Mouse (Mus musculus) ES-CJ7 (cell line): ENCODE data around the gene Cacna2d1.

Source experiments
- DNase-seq: peaks from one replicate; pipeline ENCODE4 v3.0.0; 2011; ENCODE audit warnings: low read depth, low spot score

Gene Cacna2d1

DNA sequence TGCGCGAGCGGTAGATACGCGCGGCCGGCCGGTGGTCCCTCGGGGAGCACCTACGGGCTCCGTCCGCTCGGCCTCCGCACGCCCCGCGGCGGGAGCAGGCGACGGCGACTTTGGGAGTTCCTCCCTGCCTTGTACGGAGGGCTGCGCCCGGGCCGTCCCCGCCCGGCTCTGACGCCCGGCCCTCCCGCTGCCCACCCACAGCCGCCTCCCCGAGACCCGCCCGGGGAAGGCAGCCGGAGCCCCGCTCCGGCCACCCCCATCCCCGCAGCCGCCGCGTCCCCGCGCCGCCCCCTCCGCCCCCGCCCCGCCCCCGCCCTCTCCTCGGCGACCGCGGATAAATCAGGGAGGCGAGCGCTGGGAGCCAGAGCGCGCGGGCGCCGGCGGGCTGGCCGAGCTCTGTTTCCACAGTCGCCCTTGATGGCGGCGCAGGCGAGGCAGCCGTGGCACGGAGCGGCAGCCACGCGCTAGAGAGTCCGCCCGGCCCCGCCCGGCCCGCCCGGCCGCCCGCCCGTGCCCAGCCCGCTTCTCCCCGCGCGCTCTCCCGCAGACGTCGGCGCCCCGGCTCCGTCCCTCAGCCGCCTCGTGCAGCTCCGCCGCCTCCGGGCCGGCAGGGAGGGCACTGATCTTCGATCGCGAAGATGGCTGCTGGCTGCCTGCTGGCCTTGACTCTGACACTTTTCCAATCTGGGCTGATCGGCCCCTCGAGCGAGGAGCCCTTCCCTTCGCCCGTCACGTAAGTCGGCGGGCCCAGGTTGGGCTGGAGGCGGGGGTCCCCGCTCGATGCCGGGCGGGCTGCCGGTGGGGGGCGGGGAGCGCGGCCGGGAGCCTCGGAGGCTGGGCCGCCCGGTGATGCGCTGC, at the start of gene Cacna2d1:
TSS of gene Cacna2d1 (plus strand) at position 316 of the 858 bp plus-strand sequence.
- peak; percentile 38 for DNase-seq

DNA sequence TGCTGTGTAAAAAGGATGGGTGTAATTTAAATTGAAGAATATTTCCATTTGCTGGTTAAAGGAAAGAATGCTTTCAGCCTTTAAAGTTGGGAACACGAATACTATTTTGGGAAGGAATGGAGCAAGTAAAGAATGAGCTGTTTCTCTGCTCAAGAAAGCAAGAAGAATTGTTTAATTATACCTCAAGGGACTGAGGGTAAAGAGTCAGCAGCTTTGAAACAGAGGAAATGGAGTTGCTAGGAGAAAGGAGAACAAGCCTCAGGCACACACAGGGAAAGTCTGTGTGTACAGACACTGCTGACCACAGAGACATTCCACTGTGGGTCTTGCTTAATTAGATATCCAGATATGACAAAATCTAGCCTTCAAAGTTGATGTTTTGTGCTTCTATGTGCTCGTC, 39.4 kb upstream of the Cacna2d1 start:
- DNase-seq = no peak

DNA sequence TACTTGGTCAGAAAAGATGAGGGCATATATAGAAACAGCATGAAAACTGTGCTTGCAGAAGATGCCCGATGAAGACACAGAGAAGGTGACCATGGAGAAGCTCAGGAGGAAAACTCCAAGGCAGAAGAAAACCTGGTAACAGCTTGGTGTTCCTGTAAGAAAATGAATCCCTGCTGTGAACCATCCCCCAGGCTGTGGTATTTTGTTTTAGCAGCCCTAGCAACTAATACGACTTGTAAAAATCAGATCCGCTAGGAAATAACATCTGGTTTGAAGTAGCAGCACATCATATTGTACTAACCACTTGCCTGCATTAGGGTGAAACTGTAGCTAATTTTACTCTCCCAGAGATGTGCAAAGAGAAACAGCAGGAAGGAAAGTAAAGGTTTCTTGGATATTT, 37.8 kb upstream of the Cacna2d1 start:
- DNase-seq = no peak

DNA sequence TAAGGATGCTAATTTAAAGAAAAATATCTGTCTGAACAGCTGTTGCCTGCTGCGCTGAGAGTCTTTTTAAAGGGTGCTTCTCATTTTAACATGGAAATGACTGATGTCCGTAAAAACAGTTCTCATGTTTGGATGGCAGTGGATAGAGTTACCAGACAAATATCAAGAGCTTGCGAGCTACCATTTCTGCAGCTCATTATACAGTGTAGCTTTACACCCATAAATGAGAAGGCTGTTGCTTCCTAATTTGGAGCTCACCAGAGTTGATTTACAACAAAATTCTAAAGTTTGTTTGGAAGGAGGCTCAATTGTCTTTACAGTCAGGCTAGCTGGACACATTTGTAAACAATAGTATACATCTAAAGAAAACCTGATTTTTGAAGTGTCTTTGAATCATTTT, 28.0 kb upstream of the Cacna2d1 start:
- DNase-seq = no peak

DNA sequence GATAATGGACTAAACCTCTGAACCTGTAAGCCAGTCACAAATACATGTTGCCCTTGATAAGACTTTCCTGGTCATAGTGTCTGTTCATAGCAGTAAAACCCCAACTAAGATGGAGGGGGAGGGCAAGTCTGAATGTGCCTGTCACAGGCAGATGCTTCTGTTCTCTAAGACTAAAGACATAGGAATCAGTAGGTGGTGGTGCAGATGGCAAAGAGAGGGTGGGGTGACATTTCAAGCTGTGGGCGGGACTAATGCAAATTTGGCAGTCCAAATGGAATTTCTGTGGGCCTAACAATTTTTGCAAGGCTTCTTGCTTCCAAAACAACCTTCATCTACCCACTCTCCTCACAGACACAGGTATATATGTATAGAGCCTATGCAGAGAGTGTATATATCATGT, 19.6 kb upstream of the Cacna2d1 start:
- no peak for DNase-seq

DNA sequence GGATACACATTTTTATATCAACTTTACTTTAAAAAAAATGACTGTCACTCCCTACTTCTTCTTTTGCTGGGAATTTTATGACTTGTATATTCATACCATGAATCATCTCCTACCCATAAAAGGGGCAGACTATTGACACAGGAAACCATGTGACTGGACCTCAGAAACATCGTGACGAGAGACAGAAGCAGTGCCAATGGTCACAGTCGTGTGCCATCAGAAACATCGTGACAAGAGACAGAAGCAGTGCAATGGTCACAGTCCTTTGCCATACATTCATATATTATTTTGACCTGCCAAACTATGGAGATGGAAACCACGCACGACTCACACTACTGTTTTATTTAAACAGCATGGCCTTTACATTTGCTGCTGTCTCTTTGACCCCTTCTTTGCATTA, 6.0 kb upstream of the Cacna2d1 start:
- no peak for DNase-seq

DNA sequence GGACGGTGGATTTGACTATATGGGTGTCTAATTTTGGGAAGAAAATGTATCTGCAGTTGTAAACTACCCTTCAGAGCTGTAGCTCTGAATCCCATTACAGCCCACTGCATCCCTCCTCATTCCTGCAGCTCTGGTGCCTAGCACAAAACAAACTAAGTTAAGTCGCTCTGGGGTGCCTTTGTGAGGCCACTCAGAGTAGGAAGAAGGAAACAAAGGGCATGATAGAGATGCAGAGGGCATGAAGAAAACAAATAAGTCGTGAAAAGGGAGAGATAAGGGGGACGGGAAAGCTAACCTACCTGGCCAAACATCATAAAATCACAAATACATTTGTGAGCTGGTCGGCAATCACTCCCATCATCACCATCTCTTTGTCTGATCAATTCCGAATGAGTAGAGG, 1.5 kb upstream of the Cacna2d1 start:
- peak; percentile 9 for DNase-seq

DNA sequence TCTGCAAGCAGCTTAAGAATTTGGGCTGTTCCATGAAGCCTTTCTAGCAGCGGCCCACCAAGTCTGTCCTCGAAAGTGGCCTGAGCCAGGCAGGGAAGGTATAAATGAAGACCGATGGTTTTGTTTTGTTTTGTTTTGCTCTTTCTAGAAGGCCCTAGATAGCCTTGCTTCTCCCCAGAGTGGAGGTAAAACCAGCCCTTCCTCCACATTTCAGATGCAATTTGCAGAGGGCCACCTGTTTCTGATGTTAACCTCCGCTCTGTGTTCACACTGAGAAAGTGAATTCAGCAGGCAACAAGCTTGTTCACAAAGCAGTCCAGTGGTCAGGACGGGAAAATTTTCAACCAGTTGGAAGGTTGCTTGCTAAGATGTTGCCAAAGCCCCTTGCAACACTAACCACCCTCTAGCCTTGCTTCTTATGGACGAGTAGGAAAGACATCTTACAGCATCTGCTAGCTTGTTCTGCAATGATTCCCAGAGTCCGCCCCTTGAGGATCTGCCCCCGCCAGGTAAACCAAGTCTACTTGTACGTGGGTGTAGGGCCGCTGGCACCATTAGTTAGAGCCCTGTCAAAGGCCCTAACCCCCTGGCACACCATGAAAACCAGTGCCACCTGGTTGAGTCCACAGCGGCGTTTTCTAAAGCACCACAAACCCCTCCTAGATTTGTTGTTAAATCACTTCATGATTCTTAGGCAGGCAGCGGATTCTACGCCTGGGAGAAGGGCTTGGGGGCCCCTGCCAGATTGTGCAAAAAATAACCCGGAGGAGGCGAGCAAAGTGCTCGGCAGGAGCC, 713 bp upstream of the Cacna2d1 start:
- DNase-seq = peak; percentile 22

DNA sequence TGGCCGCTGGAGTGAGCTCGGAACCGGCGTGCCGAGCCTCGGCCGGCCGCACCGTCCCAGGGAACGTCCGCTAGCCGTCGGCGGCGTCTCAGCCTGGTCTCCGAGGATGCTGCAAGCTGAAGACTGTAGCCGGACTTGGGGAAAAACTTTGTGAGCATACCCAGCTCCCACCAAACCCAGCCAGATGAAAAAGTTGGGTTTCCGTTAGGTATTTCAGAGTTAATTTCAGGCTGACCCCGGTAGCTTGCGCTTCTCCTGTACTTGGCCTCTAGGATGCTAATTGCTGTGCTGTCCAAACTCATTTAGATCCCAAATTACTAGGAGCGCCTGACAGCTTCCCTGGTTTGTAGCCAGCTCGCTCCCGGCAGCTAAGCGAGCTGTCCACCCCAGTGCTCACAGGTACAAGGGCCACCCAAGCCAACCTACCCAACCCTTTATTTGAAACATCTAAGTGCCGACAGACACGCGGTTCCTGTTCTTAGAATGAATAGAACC, 790 bp downstream of the Cacna2d1 start:
- DNase-seq = peak; percentile 20

DNA sequence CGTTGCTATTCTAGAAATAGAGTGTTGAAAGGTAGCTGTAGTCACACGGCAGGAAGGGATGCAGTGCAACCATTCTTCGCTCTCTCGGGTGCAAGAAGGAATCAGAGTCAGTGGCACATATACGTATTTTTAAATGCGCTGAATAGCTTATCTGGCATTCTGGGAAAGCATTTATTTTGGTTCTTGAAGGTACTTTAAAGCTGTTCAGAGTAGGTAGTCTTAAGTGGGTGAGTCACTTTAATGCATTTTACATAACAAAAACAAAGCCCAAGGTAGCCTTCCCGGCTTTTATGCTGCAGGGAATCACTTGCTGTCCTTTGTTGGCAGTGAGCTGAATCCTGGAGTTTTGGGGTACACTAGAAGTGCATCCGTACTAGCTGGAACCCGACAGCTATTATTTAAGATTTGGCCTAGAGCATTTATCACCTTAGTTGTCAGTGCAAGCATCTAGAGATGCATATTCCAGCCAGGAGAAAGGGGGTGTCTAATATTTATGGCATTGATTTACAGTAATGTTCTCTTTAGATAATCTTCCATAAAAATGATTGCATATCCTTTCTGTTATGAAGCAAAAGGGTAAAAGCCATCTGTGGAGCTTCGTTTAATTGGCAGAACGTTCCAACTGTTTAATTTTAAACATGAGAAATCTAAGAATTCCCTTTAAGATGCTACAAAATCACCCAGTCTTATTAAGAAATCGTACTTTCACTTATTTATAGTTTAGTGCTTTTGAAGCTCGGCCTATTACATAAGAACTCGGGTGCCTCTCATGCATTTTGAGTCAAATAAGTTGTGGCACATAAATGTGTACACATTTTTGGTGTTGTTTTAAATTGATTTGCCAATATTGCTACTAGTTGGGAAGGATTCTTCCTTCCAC, 1.6 kb downstream of the Cacna2d1 start:
- DNase-seq = peak; percentile 48

DNA sequence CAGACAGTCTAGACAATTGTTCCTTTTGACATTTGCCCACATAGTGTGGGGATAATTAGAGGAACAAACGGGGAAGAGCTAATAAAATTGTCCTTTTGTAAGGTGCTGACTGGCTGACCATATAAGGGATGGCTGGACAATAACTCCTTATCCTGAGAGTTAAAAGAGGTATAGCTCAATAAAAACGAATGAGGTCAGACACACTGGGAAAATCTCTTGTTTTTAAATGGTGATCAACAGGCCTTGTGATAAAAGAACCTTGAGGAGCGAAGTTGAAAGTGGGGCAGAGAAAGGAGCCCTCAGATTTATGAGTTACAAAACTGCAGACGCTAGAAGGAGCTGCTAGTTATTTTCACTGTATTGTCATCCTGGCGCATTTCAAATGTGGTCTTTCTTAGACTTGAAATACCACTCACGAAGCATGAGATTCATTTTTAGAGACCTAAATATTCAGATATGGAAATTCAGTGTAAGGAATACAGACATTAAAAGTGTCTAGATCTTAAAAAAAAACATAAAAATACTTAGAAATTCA, 6.8 kb downstream of the Cacna2d1 start:
- no peak for DNase-seq

DNA sequence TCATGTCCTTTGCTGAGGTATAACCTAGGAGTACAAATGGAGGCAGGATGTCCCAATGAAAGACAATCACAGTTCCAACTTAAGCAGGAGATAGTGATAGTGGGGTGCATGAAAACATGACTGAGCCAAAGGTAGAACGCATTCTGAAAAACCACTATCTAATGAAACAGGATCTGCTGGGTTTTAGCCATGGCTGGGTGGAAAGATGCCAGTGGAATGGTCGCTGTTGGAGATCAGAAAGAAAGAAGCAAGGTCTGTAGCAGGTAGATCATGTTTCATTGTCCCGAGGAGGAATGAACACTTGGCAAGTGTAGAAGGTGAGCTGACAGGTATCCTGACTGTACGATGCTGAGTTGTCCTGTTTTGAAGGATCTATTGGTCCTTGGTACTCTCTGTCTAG, 7.6 kb downstream of the Cacna2d1 start:
- no peak for DNase-seq

DNA sequence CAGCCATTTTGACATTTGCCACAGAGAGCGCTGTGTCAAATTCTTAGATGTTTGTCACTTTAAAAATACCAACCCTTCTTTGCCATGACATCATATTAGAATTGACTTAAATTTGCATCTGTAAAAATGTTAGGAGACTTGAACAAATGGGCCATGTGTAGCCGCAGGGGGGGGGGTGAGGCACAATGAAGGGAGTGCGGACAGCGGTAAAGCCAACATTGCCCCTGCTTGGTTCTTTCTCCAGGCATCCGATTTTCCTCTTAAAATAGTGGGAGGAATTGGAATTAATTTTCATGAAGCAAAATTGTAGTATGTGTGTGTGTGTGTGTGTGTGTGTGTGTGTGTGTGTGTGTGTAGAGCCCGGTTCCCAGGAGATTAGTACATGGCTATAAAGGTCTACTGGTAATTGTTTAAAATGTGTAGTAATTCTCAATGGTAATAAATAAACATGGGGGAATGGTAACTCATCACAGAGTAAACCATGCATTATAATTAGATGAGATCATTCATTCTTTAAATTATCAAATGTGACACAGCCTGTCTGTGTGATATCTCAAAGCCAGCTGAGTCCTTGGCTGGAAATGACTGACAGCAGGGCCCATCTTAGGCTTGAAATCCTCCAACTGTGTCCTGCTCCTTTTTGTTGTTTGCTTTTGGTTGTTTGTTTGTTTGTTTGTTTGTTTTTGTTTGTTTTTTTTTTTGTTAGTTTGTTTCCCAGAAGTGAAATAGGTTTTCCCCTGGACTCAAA, 14.0 kb downstream of the Cacna2d1 start:
- no peak for DNase-seq

DNA sequence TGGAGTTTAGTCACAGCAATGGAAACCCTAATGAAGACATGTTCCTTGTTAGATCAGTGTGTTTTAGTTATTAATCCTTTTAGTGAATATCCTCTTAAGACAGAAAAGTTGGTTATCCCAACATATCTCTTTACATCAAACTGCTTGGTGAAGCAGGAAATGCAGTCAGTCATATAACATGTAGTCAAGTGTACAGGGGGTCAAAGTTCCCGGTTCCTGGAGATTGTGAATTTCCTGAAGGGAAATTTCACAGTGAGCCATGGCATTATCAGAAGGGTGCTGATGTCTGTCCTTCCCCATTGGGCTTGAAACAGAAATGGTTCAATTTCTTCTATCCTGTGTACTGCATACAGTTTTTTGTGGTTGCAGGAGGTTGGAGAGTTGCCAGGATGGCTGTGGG, 25.3 kb downstream of the Cacna2d1 start:
- no peak for DNase-seq

DNA sequence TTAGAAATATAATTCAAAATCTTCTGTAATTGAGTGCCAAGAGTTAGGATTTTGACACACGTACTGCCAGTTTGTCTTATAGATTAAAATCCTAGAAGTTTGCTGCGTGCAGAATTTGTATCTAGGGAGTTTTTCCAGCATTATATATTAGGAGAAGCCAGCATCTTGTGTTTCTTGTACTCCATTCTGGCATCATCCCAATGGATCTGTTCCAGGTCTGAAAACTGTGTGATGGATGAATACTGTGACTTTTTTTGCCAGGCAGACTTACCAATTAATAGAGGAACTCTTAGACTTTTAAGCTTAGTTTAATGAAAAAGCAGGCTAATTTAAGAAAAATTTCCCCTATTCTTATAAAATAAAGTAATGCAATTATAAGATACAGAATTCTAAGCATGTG, 27.4 kb downstream of the Cacna2d1 start:
- DNase-seq = no peak

DNA sequence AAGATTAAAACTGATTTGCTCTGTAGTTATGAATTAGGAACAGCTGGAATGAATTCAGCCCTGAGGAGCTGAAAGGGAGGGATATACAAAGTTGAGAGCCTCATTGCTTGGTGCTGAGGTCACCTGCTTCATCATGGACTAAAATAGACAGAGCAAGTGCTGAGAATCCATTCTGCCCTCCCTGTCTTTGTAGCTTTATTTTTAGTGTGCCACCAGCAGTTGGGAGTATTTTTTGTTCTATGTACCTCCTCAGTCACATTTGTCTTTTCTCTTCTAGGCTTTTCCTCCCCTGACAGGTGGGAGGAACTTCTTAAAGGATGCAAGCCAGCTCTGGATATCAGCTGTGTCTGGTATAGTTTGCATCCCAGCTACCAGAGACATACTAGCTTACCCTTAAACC, 32.4 kb downstream of the Cacna2d1 start:
- no peak for DNase-seq

DNA sequence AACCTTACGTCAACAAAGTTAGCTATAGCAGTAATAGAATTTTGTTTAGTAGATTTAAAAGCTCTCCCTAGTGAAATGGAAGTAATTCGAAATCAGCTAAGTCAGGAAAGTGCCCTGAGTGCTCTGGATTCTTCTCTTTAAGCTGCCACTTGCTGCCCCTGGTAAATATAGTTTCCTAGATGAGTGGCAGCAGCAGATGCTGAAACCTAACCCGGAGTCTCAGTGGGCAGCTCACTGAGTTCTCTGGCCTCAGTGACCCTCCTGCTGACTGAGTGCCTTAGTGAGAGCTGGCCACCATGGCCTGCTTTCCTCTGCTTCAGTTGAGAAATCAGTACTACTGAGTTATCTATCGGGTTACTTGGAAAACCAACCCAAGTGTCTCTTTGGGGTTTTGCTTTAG, 37.3 kb downstream of the Cacna2d1 start:
- no peak for DNase-seq

DNA sequence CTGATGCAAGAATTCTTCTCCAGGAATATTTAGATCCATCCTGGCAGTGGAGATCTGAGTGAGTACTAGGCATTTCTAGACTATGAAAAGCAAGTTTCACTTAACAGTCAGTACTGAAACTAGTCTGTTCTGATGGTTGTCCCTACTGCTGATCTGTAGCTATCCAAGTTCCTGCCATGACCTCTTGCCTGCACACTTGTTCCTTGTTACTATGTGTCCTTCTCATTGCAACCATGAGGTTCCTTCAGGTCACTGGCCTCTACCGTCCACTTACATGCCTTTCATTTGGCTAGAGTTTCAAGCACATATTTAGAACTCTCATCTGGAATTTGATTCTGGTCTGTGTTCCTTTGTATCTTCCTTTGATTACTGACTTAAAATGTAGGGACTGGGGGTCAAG, 37.9 kb downstream of the Cacna2d1 start:
- no peak for DNase-seq

DNA sequence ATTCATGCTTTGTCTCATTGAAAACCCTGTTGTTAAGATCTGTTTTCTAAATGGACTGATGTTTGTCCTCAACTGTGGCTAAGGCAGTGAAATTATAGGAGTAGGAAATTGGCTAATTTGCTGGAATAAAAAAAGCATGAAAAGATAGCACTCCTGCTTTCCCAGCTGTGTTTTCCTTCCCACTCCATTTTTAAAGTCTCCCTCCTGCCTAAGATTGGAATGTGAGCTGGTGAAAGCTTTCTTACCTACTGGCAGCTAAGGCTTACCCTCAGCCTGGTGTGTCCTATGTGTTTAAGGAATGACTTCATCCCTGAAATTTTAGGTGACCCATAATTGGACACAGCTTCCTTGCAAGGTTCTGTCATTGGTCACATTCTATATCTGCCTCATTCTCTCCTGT, 40.2 kb downstream of the Cacna2d1 start:
- DNase-seq = no peak

DNA sequence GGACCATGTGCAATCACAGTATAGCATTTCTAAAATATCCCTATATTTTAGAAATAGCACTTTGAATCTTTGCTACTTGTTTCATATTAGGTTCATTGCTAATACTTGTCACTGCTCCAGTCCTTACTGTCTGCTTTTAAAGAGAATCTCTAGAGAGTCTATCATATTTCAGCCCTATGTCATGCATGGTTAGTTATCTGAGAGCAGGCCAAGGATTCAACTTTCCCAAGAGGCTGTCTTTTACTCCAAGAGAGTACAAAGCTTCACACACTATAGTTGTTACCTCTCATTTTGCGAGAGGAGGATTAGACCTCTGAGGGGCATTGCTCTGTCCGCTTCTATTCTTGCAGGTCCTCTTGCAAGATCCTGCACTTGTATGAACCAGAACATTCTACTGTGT, 44.7 kb downstream of the Cacna2d1 start:
- no peak for DNase-seq

DNA sequence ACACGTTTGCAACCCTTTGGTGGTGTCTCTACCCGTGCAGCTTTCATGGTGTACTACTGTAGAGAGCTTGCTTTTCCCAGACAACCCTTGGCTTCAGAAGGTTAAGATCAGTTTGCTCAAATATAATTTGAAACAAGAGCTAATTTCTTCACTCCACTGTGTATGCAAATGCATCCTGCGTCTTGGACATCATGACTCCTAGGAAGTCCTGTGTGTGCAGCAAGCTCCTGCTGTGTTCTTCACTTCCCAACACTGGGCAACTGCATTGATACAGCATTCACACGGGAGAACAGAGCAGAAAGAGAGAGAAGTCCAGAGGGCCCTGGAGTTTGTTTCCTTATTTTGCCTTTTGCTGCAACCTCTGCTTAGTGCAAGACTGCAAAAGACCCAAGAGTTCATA, 48.1 kb downstream of the Cacna2d1 start:
- no peak for DNase-seq
